Mouse (Mus musculus) brain, embryonic 14.5 days (tissue): Measurements from ENCODE around the gene Lgi1.

ENCODE experiments used
- CTCF ChIP-seq: fragments of 200-500 bp; IDR thresholded peaks from 2 replicates; pipeline ENCODE4 v1.5.1; 2012; ENCODE audit warnings: inconsistent platforms, mild to moderate bottlenecking, moderate library complexity, borderline replicate concordance; ENCODE audit not compliant: insufficient read depth, insufficient read length; ENCODE audit errors: extremely low read depth
- POLR2A ChIP-seq: fragments of 200-500 bp; IDR thresholded peaks from 2 replicates; pipeline ENCODE4 v1.6.1; 2012; ENCODE audit warnings: mild to moderate bottlenecking, inconsistent platforms, borderline replicate concordance; ENCODE audit not compliant: poor library complexity, insufficient read depth, insufficient read length, severe bottlenecking; ENCODE audit errors: extremely low read depth

DNA sequence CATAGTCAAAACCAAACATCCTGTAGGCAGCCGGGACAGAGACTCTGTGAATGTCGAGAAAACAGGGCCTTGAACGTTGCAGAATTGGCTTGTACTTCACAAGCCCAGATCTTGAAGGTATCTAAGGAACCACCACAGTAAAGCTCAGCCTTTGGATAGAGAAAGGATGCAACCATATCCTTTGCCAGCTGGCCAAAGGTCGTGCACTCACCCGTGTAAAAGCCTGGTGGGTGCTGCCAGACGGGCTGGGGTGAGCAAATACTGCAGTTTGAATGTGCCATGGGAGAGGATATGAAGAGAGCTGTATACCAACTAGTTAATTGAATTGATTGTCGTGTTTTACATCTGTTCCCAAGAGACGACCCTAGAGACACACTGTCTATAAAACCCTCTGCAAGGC lies 32.2 kb upstream of the Lgi1 start:
- TF ChIP-seq POLR2A, result no peak
- no peak for TF ChIP-seq CTCF
